Mouse (Mus musculus): ENCODE measurements around the gene Pde6g. TPM values are rescaled to one million over a fixed set of nuclear protein-coding genes. Genes with fewer than 3 reads are reported as not detected.
"Not testable (repeated sequence)": the region's sequence is repeated elsewhere in the genome, so short reads cannot be mapped to it uniquely, and the experiment has no call there.

The Pde6g gene
- polyA plus RNA-seq, 1 experiment from 2014 or later: 0.32 TPM

DNA sequence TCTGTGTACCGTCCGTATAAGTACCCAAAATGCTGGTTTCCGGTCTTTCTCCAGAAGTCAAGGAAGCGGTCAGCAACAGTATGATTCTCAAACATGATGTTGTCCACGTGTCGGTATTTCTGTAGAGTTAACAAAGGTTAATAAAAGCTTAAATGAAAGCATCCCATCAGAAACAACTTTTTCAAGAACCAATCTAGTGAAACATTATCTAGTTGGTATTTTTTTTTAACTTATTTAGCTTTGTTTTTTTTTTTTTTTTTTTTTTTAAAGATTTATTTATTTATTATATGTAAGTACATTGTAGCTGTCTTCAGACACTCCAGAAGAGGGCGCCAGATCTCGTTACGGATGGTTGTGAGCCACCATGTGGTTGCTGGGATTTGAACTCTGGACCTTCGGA is 39.7 kb downstream of the Pde6g start:
- H3K9me3 ChIP-seq (ENCODE audit: control insufficient read depth, low read length); H3K4me2 ChIP-seq (ENCODE audit: low read length); H3K4me1 ChIP-seq (replicated peaks; ENCODE audit: control insufficient read depth, insufficient read depth, low read length); H3K27ac ChIP-seq (ENCODE audit: low read length); ATAC-seq; H3K27me3 ChIP-seq (replicated peaks; ENCODE audit: control insufficient read depth, insufficient read depth, low read length); H3K9ac ChIP-seq (replicated peaks; ENCODE audit: low read depth, low read length); H3K4me3 ChIP-seq (replicated peaks; ENCODE audit: low read length): not testable (repeated sequence)
- peaks cover 50% of the 10 kb centered on the region for H3K36me3 ChIP-seq (ENCODE audit: control insufficient read depth, insufficient read depth)
- WGBS: 97% methylated on average over 7 of the region's 10 CpGs

DNA sequence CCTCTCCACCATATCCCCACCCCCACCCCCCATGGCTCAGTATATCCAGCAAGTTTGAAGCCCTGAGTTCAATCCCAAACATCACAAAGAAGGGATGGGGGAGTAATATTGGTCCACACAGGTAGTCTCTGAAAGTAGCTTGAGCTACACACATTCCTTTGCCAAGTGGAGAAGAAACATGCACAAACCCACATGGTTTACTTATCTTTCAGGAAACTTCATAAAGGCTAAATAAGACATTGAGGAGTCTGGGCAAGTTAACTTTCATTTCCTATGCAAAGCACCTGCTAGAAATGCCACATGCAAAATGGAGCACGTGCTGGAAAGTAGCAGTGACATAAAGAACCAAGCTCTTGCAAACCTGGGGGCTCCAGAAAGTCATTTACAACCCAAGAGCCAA is 46.9 kb downstream of the Pde6g start:
- Histone ChIP-seq H3K36me3 (ENCODE audit: control insufficient read depth, insufficient read depth) (peaks cover 56% of the 10 kb centered on the region), H3K9ac (replicated peaks; ENCODE audit: low read depth, low read length) (no peak overlapping the region), H3K4me2 (ENCODE audit: low read length) (no peak overlapping the region), H3K4me1 (replicated peaks; ENCODE audit: control insufficient read depth, insufficient read depth, low read length) (no peaks in the 10 kb centered on the region), H3K27me3 (replicated peaks; ENCODE audit: control insufficient read depth, insufficient read depth, low read length) (no peaks in the 10 kb centered on the region), H3K27ac (ENCODE audit: low read length) (no peak overlapping the region), H3K4me3 (replicated peaks; ENCODE audit: low read length) (no peak overlapping the region), H3K9me3 (ENCODE audit: control insufficient read depth, low read length) (no peaks in the 10 kb centered on the region)
- ATAC-seq: no peak
- WGBS: 89% methylated on average over 1 of the region's 1 CpGs

DNA sequence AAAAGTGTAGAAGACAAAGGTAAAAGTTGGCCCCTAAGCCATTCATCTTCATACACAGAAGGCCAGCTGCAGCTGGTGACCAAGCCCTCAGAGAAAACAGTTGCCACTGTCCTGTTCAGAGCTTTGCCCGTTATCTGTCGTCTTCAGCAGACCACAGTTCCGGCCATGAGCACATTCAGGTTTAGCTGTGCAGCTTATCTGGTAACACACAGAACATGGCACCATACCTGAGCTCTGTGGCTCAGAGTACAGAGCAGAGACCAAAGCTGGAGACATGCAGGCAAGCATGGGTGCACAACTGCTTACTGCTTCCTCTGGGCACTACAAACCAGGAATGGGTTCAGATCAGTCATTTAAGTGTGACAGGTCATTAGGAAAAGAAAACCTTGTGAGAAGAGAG is 47.4 kb downstream of the Pde6g start:
- H3K27me3 ChIP-seq (replicated peaks; ENCODE audit: control insufficient read depth, insufficient read depth, low read length): no peaks in the 10 kb centered on the region
- ATAC-seq: no peak
- H3K9ac ChIP-seq (replicated peaks; ENCODE audit: low read depth, low read length): no peak overlapping the region
- H3K36me3 ChIP-seq (ENCODE audit: control insufficient read depth, insufficient read depth): peaks cover 56% of the 10 kb centered on the region
- H3K27ac ChIP-seq (ENCODE audit: low read length): no peak overlapping the region
- no peaks in the 10 kb centered on the region for H3K4me1 ChIP-seq (replicated peaks; ENCODE audit: control insufficient read depth, insufficient read depth, low read length)
- no peak overlapping the region for H3K4me2 ChIP-seq (ENCODE audit: low read length)
- no peak overlapping the region for H3K4me3 ChIP-seq (replicated peaks; ENCODE audit: low read length)
- 94% methylated on average over 3 of the region's 3 CpGs for WGBS
- no peaks in the 10 kb centered on the region for H3K9me3 ChIP-seq (ENCODE audit: control insufficient read depth, low read length)

DNA sequence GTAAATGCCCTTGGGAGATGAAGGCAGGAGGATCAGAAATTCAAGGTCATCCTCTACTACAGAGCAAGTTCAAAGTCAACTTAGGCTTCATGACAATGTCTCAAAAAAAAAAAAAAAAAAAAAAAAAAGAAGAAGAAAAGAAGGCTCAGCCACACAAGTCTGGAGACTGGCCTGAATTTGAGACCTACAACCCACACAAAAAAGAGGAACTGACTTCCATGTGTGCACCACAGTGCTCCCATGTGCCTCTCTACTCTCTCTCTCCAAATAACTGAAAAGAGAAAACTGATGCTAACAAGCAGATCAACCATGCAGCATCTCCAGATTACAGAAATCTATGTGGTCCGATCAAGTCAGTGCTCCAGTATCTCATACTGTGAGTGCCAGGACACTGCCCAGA is 48.5 kb downstream of the Pde6g start:
- no peak overlapping the region for H3K4me2 ChIP-seq (ENCODE audit: low read length)
- ATAC-seq: no peak
- H3K4me1 ChIP-seq (replicated peaks; ENCODE audit: control insufficient read depth, insufficient read depth, low read length): no peaks in the 10 kb centered on the region
- no peak overlapping the region for H3K27ac ChIP-seq (ENCODE audit: low read length)
- no peak overlapping the region for H3K4me3 ChIP-seq (replicated peaks; ENCODE audit: low read length)
- no peak overlapping the region for H3K9ac ChIP-seq (replicated peaks; ENCODE audit: low read depth, low read length)
- no peaks in the 10 kb centered on the region for H3K27me3 ChIP-seq (replicated peaks; ENCODE audit: control insufficient read depth, insufficient read depth, low read length)
- peaks cover 50% of the 10 kb centered on the region for H3K36me3 ChIP-seq (ENCODE audit: control insufficient read depth, insufficient read depth)
- WGBS: 92% methylated on average over 1 of the region's 1 CpGs
- no peaks in the 10 kb centered on the region for H3K9me3 ChIP-seq (ENCODE audit: control insufficient read depth, low read length)

DNA sequence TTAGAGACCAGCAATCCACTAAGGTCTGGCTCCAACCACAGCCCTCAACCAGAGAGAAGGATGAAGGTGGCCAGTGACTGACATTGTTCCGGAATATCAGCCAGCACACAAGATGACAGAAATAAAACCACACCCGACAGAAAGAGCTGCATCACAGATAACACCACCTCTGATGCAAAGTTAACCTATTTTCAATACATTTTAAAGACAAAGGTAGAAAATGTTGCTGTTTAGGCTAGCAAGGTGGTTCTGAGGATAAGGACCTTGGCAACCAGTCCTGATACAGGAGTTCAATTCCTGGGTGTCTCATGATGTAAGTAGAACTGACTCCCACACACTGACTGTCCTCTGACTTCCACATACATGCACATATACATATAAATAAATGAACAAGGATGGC is 54.0 kb downstream of the Pde6g start:
- peaks cover 25% of the 10 kb centered on the region for H3K36me3 ChIP-seq (ENCODE audit: control insufficient read depth, insufficient read depth)

More for the DNA sequence above, 54.0 kb downstream of the Pde6g start:
- no peaks in the 10 kb centered on the region for H3K27me3 ChIP-seq (replicated peaks; ENCODE audit: control insufficient read depth, insufficient read depth, low read length)
- ATAC-seq: no peak
- H3K4me3 ChIP-seq (replicated peaks; ENCODE audit: low read length): no peak overlapping the region
- H3K9me3 ChIP-seq (ENCODE audit: control insufficient read depth, low read length): no peaks in the 10 kb centered on the region
- H3K4me1 ChIP-seq (replicated peaks; ENCODE audit: control insufficient read depth, insufficient read depth, low read length): no peaks in the 10 kb centered on the region
- H3K9ac ChIP-seq (replicated peaks; ENCODE audit: low read depth, low read length): no peak overlapping the region
- 91% methylated on average over 2 of the region's 2 CpGs for WGBS
- no peak overlapping the region for H3K27ac ChIP-seq (ENCODE audit: low read length)
- no peak overlapping the region for H3K4me2 ChIP-seq (ENCODE audit: low read length)

Other genes with a start within 250 kb of the Pde6g start
- 14.5 and 14.8 TPM in 2 replicates for gene Bahcc1, start 220.6 kb downstream of the Pde6g start, polyA plus RNA-seq (2015; fragmentation: Nextera tagmentation; extraction: Ambion mirVana)
- gene Actg1, start 105.0 kb downstream of the Pde6g start, polyA plus RNA-seq (2015; fragmentation: Nextera tagmentation; extraction: Ambion mirVana): 4,159 and 4,175 TPM in 2 replicates
- gene Fscn2, start 92.0 kb downstream of the Pde6g start, polyA plus RNA-seq (2015; fragmentation: Nextera tagmentation; extraction: Ambion mirVana): 1.3 and 1.5 TPM in 2 replicates
- gene Faap100, start 74.7 kb downstream of the Pde6g start, polyA plus RNA-seq (2015; fragmentation: Nextera tagmentation; extraction: Ambion mirVana): 72.7 and 95.3 TPM in 2 replicates
- 32.0 and 32.1 TPM in 2 replicates for gene Nploc4, start 15.8 kb downstream of the Pde6g start, polyA plus RNA-seq (2015; fragmentation: Nextera tagmentation; extraction: Ambion mirVana)
- gene Tspan10, start 10.9 kb downstream of the Pde6g start, polyA plus RNA-seq (2015; fragmentation: Nextera tagmentation; extraction: Ambion mirVana): not detected in 2 replicates
- gene Oxld1, start 4.6 kb upstream of the Pde6g start, polyA plus RNA-seq (2015; fragmentation: Nextera tagmentation; extraction: Ambion mirVana): 9.7 and 9.9 TPM in 2 replicates
- 26.2 and 31.2 TPM in 2 replicates for gene Ccdc137, start 4.6 kb upstream of the Pde6g start, polyA plus RNA-seq (2015; fragmentation: Nextera tagmentation; extraction: Ambion mirVana)
- 45.5 and 56.4 TPM in 2 replicates for gene Arl16, start 14.1 kb upstream of the Pde6g start, polyA plus RNA-seq (2015; fragmentation: Nextera tagmentation; extraction: Ambion mirVana)
- gene Mrpl12, start 31.1 kb upstream of the Pde6g start, polyA plus RNA-seq (2015; fragmentation: Nextera tagmentation; extraction: Ambion mirVana): 107 and 119 TPM in 2 replicates
- 26.5 and 29.5 TPM in 2 replicates for gene Slc25a10, start 38.3 kb upstream of the Pde6g start, polyA plus RNA-seq (2015; fragmentation: Nextera tagmentation; extraction: Ambion mirVana)
- gene Gcgr, start 77.2 kb upstream of the Pde6g start, polyA plus RNA-seq (2015; fragmentation: Nextera tagmentation; extraction: Ambion mirVana): 0.43 TPM in 1 of 2 replicates, not detected in the other
- 222 and 241 TPM in 2 replicates for gene Mcrip1, start 96.2 kb upstream of the Pde6g start, polyA plus RNA-seq (2015; fragmentation: Nextera tagmentation; extraction: Ambion mirVana)
- gene Ppp1r27, start 97.6 kb upstream of the Pde6g start, polyA plus RNA-seq (2015; fragmentation: Nextera tagmentation; extraction: Ambion mirVana): not detected in 2 replicates
- gene P4hb, start 119.8 kb upstream of the Pde6g start, polyA plus RNA-seq (2015; fragmentation: Nextera tagmentation; extraction: Ambion mirVana): 238 and 265 TPM in 2 replicates
- gene Arhgdia, start 128.1 kb upstream of the Pde6g start, polyA plus RNA-seq (2015; fragmentation: Nextera tagmentation; extraction: Ambion mirVana): 477 and 485 TPM in 2 replicates
- 287 and 320 TPM in 2 replicates for gene Alyref, start 144.9 kb upstream of the Pde6g start, polyA plus RNA-seq (2015; fragmentation: Nextera tagmentation; extraction: Ambion mirVana)
- 178 and 192 TPM in 2 replicates for gene Anapc11, start 144.9 kb upstream of the Pde6g start, polyA plus RNA-seq (2015; fragmentation: Nextera tagmentation; extraction: Ambion mirVana)
- gene Npb, start 155.0 kb upstream of the Pde6g start, polyA plus RNA-seq (2015; fragmentation: Nextera tagmentation; extraction: Ambion mirVana): not detected in 2 replicates
- gene Pcyt2, start 164.4 kb upstream of the Pde6g start, polyA plus RNA-seq (2015; fragmentation: Nextera tagmentation; extraction: Ambion mirVana): 175 and 234 TPM in 2 replicates
- 50.2 and 50.6 TPM in 2 replicates for gene Sirt7, start 171.7 kb upstream of the Pde6g start, polyA plus RNA-seq (2015; fragmentation: Nextera tagmentation; extraction: Ambion mirVana)
- 39.9 and 40.1 TPM in 2 replicates for gene Mafg, start 180.1 kb upstream of the Pde6g start, polyA plus RNA-seq (2015; fragmentation: Nextera tagmentation; extraction: Ambion mirVana)
- 34.9 and 36.5 TPM in 2 replicates for gene Pycr1, start 190.3 kb upstream of the Pde6g start, polyA plus RNA-seq (2015; fragmentation: Nextera tagmentation; extraction: Ambion mirVana)
- gene Myadml2, start 194.7 kb upstream of the Pde6g start, polyA plus RNA-seq (2015; fragmentation: Nextera tagmentation; extraction: Ambion mirVana): 0.75 TPM in 1 of 2 replicates, not detected in the other
- gene Notum, start 207.7 kb upstream of the Pde6g start, polyA plus RNA-seq (2015; fragmentation: Nextera tagmentation; extraction: Ambion mirVana): 0.67 and 0.77 TPM in 2 replicates
- gene Aspscr1, start 219.5 kb upstream of the Pde6g start, polyA plus RNA-seq (2015; fragmentation: Nextera tagmentation; extraction: Ambion mirVana): 132 and 158 TPM in 2 replicates

Data from forebrain, embryonic 16.5 days (tissue).